Mouse (Mus musculus): ENCODE measurements at regions not wholly inside any gene's neighbourhood (a gene's known extent, or its start where the extent isn't known, plus 50 kb on each side); places are given as distances from the start of the nearest gene placed in this dataset.

DNA sequence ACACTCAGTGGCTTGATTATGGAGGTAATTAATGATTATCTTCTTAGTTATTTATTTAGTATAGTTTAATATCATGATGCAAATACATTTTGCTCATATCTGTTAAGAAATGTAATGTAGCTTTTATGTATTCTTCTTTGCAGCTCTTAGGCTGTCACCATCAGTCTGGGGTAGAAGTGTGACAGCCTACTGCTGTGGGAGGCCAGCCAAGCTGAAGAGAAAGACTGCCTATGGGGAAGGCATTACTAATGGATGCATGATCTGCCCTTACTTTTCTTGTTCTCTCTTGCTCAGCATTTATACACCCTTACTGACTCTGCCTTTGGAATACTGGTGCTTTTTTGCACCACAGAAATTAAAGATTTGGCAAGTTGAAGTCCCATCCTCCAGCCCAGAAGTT is 362.8 kb upstream of the Stxbp6 start:
- no peak for DNase-seq (ENCODE audit: low spot score)
- Histone ChIP-seq H3K36me3 (ENCODE audit: insufficient read depth, low read length) (no peaks in the 10 kb centered on the region), H3K9me3 (ENCODE audit: low read length) (no peaks in the 10 kb centered on the region), H3K27ac (ENCODE audit: low read length) (no peak overlapping the region), H3K27me3 (replicated peaks; ENCODE audit: insufficient read depth, low read length) (no peaks in the 10 kb centered on the region), H3K4me1 (ENCODE audit: insufficient read depth, low read depth, low read length) (no peaks in the 10 kb centered on the region), H3K4me3 (ENCODE audit: low read depth, low read length) (no peak overlapping the region), H3K9ac (replicated peaks; ENCODE audit: low read depth) (no peak overlapping the region), H3K4me2 (replicated peaks; ENCODE audit: low read depth, low read length) (no peak overlapping the region)
- TF ChIP-seq EP300 (IDR thresholded peaks at IDR 0.05), result no peak
- TF ChIP-seq CTCF (IDR thresholded peaks at IDR 0.05), result no peak
- ATAC-seq, result no peak

DNA sequence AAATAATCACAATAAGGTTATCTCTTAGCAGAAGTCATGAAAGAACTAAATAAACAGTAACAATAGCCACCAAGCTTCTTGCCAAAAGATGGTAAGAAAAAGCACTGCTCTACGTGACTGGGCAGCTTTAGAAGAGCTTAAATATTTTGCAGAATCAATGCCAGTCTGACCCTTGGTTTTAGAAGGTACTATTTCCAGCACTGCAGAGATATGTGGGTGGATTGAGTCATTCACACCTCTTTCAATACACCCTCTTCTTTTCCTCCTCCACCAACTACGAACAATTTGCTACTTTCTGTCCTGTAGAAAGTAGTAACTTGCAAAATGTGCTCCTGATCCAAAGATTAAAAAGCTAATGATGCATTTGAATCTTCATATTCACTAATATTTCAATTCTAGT is 324.9 kb upstream of the Stxbp6 start:
- 37% methylated on average over 2 of the region's 2 CpGs for WGBS
- no peak overlapping the region for H3K4me2 ChIP-seq (replicated peaks; ENCODE audit: low read depth, low read length)
- no peak overlapping the region for H3K9ac ChIP-seq (replicated peaks; ENCODE audit: low read depth)
- no peak for TF ChIP-seq CTCF (IDR thresholded peaks at IDR 0.05)
- TF ChIP-seq EP300 (IDR thresholded peaks at IDR 0.05), result no peak
- no peaks in the 10 kb centered on the region for H3K36me3 ChIP-seq (ENCODE audit: insufficient read depth, low read length)
- ATAC-seq, result no peak
- no peak overlapping the region for H3K4me3 ChIP-seq (ENCODE audit: low read depth, low read length)
- DNase-seq (ENCODE audit: low spot score), result no peak
- H3K27me3 ChIP-seq (replicated peaks; ENCODE audit: insufficient read depth, low read length), result no peaks in the 10 kb centered on the region
- no peak overlapping the region for H3K27ac ChIP-seq (ENCODE audit: low read length)
- H3K9me3 ChIP-seq (ENCODE audit: low read length), result no peaks in the 10 kb centered on the region
- no peaks in the 10 kb centered on the region for H3K4me1 ChIP-seq (ENCODE audit: insufficient read depth, low read depth, low read length)

DNA sequence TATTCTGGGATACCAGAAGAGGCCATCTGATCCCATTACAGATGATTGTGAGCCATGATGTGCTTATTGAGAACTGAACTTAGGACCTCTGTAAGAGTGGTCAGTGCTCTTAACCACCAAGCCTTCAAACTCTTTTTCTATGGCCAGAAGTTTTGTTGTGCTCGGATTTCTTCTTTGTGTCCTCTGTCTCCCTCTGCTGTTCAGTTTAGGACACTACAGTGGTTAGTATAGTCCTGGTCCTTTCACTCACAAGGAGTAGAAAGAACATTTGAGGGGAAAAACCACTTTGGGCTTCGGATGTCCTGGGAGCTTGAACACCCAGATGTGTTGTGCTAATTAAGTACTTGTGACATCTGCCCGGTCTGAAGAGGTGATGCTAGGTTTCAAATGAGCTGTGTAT is 310.4 kb upstream of the Stxbp6 start:
- peak; percentile 10 for DNase-seq (ENCODE audit: low spot score)
- TF ChIP-seq EP300 (IDR thresholded peaks at IDR 0.05) (no peak), CTCF (IDR thresholded peaks at IDR 0.05) (peak; percentile 43)
- 51% methylated on average over 3 of the region's 3 CpGs for WGBS

More for the DNA sequence above, 310.4 kb upstream of the Stxbp6 start:
- H3K36me3 ChIP-seq (ENCODE audit: insufficient read depth, low read length), result no peaks in the 10 kb centered on the region
- no peak overlapping the region for H3K9ac ChIP-seq (replicated peaks; ENCODE audit: low read depth)
- H3K9me3 ChIP-seq (ENCODE audit: low read length), result no peaks in the 10 kb centered on the region
- ATAC-seq, result no peak
- H3K4me2 ChIP-seq (replicated peaks; ENCODE audit: low read depth, low read length), result no peak overlapping the region
- no peaks in the 10 kb centered on the region for H3K27me3 ChIP-seq (replicated peaks; ENCODE audit: insufficient read depth, low read length)
- H3K4me3 ChIP-seq (ENCODE audit: low read depth, low read length), result no peak overlapping the region
- H3K4me1 ChIP-seq (ENCODE audit: insufficient read depth, low read depth, low read length), result no peaks in the 10 kb centered on the region
- H3K27ac ChIP-seq (ENCODE audit: low read length), result no peak overlapping the region
